Mouse (Mus musculus): ENCODE data around the gene Zc3h4.

- TF ChIP-seq EP300 (optimal IDR thresholded peaks at IDR 0.05) (no peak), CTCF (IDR thresholded peaks at IDR 0.05; ENCODE audit: low read depth) (no peak)
Measured at GRCm38 (mm10) chr7:16412930-16413329, 12.2 kb downstream of the Zc3h4 start.

Measured in stomach, postnatal 0 days (tissue).